Mouse (Mus musculus) lung, embryonic 15.5 days (tissue): Measurements from ENCODE around the gene Tctex1d1. TPM values are rescaled to one million over a fixed set of nuclear protein-coding genes. Genes with fewer than 3 reads are reported as not detected.

Experiments
- ATAC-seq: fragments of 200-750 bp; cut with Nextera tagmentation; 2 replicates; pipeline ENCODE4 v1.8.0; 2017; ENCODE audit warnings: moderate number of reproducible peaks, borderline replicate concordance; ENCODE audit not compliant: low FRiP score, low TSS enrichment; ENCODE audit errors: extremely low read depth
- H3K27ac ChIP-seq: fragments of 300-500 bp; sonication (generic); 2 replicates; pipeline ENCODE4 v1.5.1; 2015; ENCODE audit warnings: moderate library complexity, mild to moderate bottlenecking, inconsistent platforms
- H3K27me3 ChIP-seq: fragments of 300-500 bp; sonication (generic); 2 replicates; pipeline ENCODE4 v1.6.1; 2015; ENCODE audit warnings: inconsistent platforms
- H3K36me3 ChIP-seq: fragments of 300-500 bp; sonication (generic); 2 replicates; pipeline ENCODE4 v1.6.1; 2015; ENCODE audit warnings: inconsistent platforms
- H3K4me1 ChIP-seq: fragments of 300-500 bp; sonication (generic); 2 replicates; pipeline ENCODE4 v1.6.1; 2015; ENCODE audit warnings: inconsistent platforms
- H3K4me2 ChIP-seq: fragments of 300-500 bp; sonication (generic); 2 replicates; pipeline ENCODE4 v1.6.1; 2015; ENCODE audit warnings: inconsistent platforms, mild to moderate bottlenecking, moderate library complexity
- H3K4me3 ChIP-seq: fragments of 300-500 bp; sonication (generic); 2 replicates; pipeline ENCODE4 v1.5.1; 2015; ENCODE audit warnings: mild to moderate bottlenecking, inconsistent platforms
- H3K9ac ChIP-seq: fragments of 300-500 bp; sonication (generic); 2 replicates; pipeline ENCODE4 v1.6.1; 2015; ENCODE audit warnings: inconsistent platforms
- H3K9me3 ChIP-seq: fragments of 300-500 bp; sonication (generic); 2 replicates; pipeline ENCODE4 v1.6.1; 2016; ENCODE audit warnings: inconsistent platforms
- WGBS: fragments of 180-500 bp; shearing (Covaris S2); methylation state at CpG from one replicate; pipeline ENCODE4 v1.1.7; 2015; 5-methylcytosine and 5-hydroxymethylcytosine counted together
- polyA plus RNA-seq: library from polyadenylated mRNA; unstranded; fragments of >200 nt; fragmentation: Nextera tagmentation; extraction: Ambion mirVana; gene quantifications from 2 replicates; pipeline ENCODE4 v1.2.1, GENCODE M21; 2015

Tctex1d1 gene
- polyA plus RNA-seq, 1 experiment from 2014 or later, result 0.90 TPM

- H3K27me3 ChIP-seq, result no peaks in the 10 kb centered on the region
- ATAC-seq, result no peak
- no peak overlapping the region for H3K4me3 ChIP-seq
- H3K9me3 ChIP-seq, result no peaks in the 10 kb centered on the region
- no peak overlapping the region for H3K27ac ChIP-seq
- no peaks in the 10 kb centered on the region for H3K36me3 ChIP-seq
- no peak overlapping the region for H3K9ac ChIP-seq
- 68% methylated on average over 5 of the region's 5 CpGs for WGBS
- no peaks in the 10 kb centered on the region for H3K4me1 ChIP-seq
- H3K4me2 ChIP-seq, result no peak overlapping the region
Observed at GRCm38 (mm10) chr4:102971159-102971558, 7.2 kb upstream of the Tctex1d1 start.

- no peaks in the 10 kb centered on the region for H3K4me1 ChIP-seq
- no peak overlapping the region for H3K9ac ChIP-seq
- WGBS, result 65% methylated on average over 3 of the region's 3 CpGs
- no peaks in the 10 kb centered on the region for H3K27me3 ChIP-seq
- H3K4me2 ChIP-seq, result no peak overlapping the region
- no peaks in the 10 kb centered on the region for H3K9me3 ChIP-seq
- H3K4me3 ChIP-seq, result no peak overlapping the region
- H3K27ac ChIP-seq, result no peak overlapping the region
- no peak for ATAC-seq
- no peaks in the 10 kb centered on the region for H3K36me3 ChIP-seq
Observed at GRCm38 (mm10) chr4:102972071-102972470, 6.3 kb upstream of the Tctex1d1 start.

- no peaks in the 10 kb centered on the region for H3K9me3 ChIP-seq
- peaks cover 5% of the 10 kb centered on the region; the same call in 1 of the 2 replicates for H3K27me3 ChIP-seq
- ATAC-seq, result no peak
- H3K4me2 ChIP-seq, result no peak overlapping the region
- no peak overlapping the region for H3K27ac ChIP-seq
- 48% methylated on average over 5 of the region's 5 CpGs for WGBS
- no peak overlapping the region for H3K4me3 ChIP-seq
- H3K9ac ChIP-seq, result no peak overlapping the region
- H3K36me3 ChIP-seq, result no peaks in the 10 kb centered on the region
- peaks cover 8% of the 10 kb centered on the region for H3K4me1 ChIP-seq
Observed at GRCm38 (mm10) chr4:102974172-102974571, 4.2 kb upstream of the Tctex1d1 start.

- Histone ChIP-seq H3K27me3 (peaks cover 5% of the 10 kb centered on the region; the same call in 1 of the 2 replicates), H3K36me3 (no peaks in the 10 kb centered on the region), H3K27ac (no peak overlapping the region), H3K4me3 (no peak overlapping the region), H3K9me3 (no peaks in the 10 kb centered on the region), H3K4me1 (peaks cover 8% of the 10 kb centered on the region), H3K9ac (no peak overlapping the region), H3K4me2 (no peak overlapping the region)
- WGBS, result 53% methylated on average over 12 of the region's 12 CpGs
- ATAC-seq, result no peak
Observed at GRCm38 (mm10) chr4:102976290-102977275, 1.8 kb upstream of the Tctex1d1 start.

- Histone ChIP-seq H3K27ac (no peak overlapping the region), H3K4me1 (peaks cover 8% of the 10 kb centered on the region), H3K4me2 (peak overlapping the region; percentile 66), H3K9ac (no peak overlapping the region), H3K9me3 (no peaks in the 10 kb centered on the region), H3K4me3 (0 out of 2 replicates have a peak overlapping the region, but pooled peaks have one; percentile 11), H3K36me3 (no peaks in the 10 kb centered on the region), H3K27me3 (peaks cover 5% of the 10 kb centered on the region; the same call in 1 of the 2 replicates)
- 8% methylated on average over 16 of the region's 16 CpGs for WGBS
- no peak for ATAC-seq
Observed at GRCm38 (mm10) chr4:102977778-102978321, 556 bp upstream of the Tctex1d1 start.

- Histone ChIP-seq H3K4me3 (peak overlapping the region; percentile 23; the same call in 1 of the 2 replicates), H3K9ac (no peak overlapping the region), H3K4me1 (peaks cover 8% of the 10 kb centered on the region), H3K27ac (no peak overlapping the region), H3K27me3 (peaks cover 5% of the 10 kb centered on the region; the same call in 1 of the 2 replicates), H3K9me3 (no peaks in the 10 kb centered on the region), H3K4me2 (peak overlapping the region; percentile 66), H3K36me3 (no peaks in the 10 kb centered on the region)
- WGBS, result 44% methylated on average over 5 of the region's 5 CpGs
- no peak for ATAC-seq
Observed at GRCm38 (mm10) chr4:102979385-102979784, 979 bp downstream of the Tctex1d1 start.

GRCm38 (mm10) chr4:102981709-102982108 lies 3.3 kb downstream of the Tctex1d1 start:
- H3K27me3 ChIP-seq, result peaks cover 5% of the 10 kb centered on the region; the same call in 1 of the 2 replicates
- no peak overlapping the region for H3K27ac ChIP-seq
- H3K4me1 ChIP-seq, result peaks cover 8% of the 10 kb centered on the region
- no peaks in the 10 kb centered on the region for H3K9me3 ChIP-seq
- H3K4me2 ChIP-seq, result no peak overlapping the region
- 69% methylated on average over 8 of the region's 8 CpGs for WGBS
- no peaks in the 10 kb centered on the region for H3K36me3 ChIP-seq
- no peak overlapping the region for H3K9ac ChIP-seq
- no peak for ATAC-seq
- no peak overlapping the region for H3K4me3 ChIP-seq

GRCm38 (mm10) chr4:102986173-102986572 lies 7.8 kb downstream of the Tctex1d1 start:
- 59% methylated on average over 7 of the region's 7 CpGs for WGBS
- Histone ChIP-seq H3K4me1 (no peaks in the 10 kb centered on the region), H3K27me3 (no peaks in the 10 kb centered on the region), H3K9ac (no peak overlapping the region), H3K9me3 (no peaks in the 10 kb centered on the region), H3K27ac (no peak overlapping the region), H3K4me3 (no peak overlapping the region), H3K36me3 (no peaks in the 10 kb centered on the region), H3K4me2 (no peak overlapping the region)
- no peak for ATAC-seq

GRCm38 (mm10) chr4:102986917-102987316 lies 8.5 kb downstream of the Tctex1d1 start:
- ATAC-seq, result peak; percentile 73; the same call in 1 of the 2 replicates
- H3K27me3 ChIP-seq, result no peaks in the 10 kb centered on the region
- H3K9me3 ChIP-seq, result no peaks in the 10 kb centered on the region
- H3K27ac ChIP-seq, result no peak overlapping the region
- 0% methylated on average over 2 of the region's 2 CpGs for WGBS
- H3K4me2 ChIP-seq, result no peak overlapping the region
- H3K9ac ChIP-seq, result no peak overlapping the region
- H3K4me1 ChIP-seq, result no peaks in the 10 kb centered on the region
- H3K36me3 ChIP-seq, result no peaks in the 10 kb centered on the region
- no peak overlapping the region for H3K4me3 ChIP-seq

- Histone ChIP-seq H3K9me3 (no peaks in the 10 kb centered on the region), H3K27ac (no peak overlapping the region), H3K36me3 (no peaks in the 10 kb centered on the region), H3K4me3 (no peak overlapping the region), H3K4me1 (no peaks in the 10 kb centered on the region), H3K4me2 (no peak overlapping the region), H3K27me3 (no peaks in the 10 kb centered on the region), H3K9ac (no peak overlapping the region)
- 54% methylated on average over 4 of the region's 4 CpGs for WGBS
- ATAC-seq, result no peak
Observed at GRCm38 (mm10) chr4:102987325-102987724, 8.9 kb downstream of the Tctex1d1 start.

- Histone ChIP-seq H3K4me1 (no peaks in the 10 kb centered on the region), H3K36me3 (no peaks in the 10 kb centered on the region), H3K4me3 (no peak overlapping the region), H3K27me3 (no peaks in the 10 kb centered on the region), H3K9me3 (no peaks in the 10 kb centered on the region), H3K27ac (no peak overlapping the region), H3K9ac (no peak overlapping the region), H3K4me2 (no peak overlapping the region)
- WGBS, result 72% methylated on average over 2 of the region's 2 CpGs
- ATAC-seq, result no peak
Observed at GRCm38 (mm10) chr4:102987756-102988155, 9.3 kb downstream of the Tctex1d1 start.

GRCm38 (mm10) chr4:102988526-102988925 lies 10.1 kb downstream of the Tctex1d1 start:
- H3K4me3 ChIP-seq, result no peak overlapping the region
- no peaks in the 10 kb centered on the region for H3K9me3 ChIP-seq
- H3K4me1 ChIP-seq, result 0 out of 2 replicates have a peak, but pooled peaks cover 5% of the 10 kb centered on the region
- H3K36me3 ChIP-seq, result no peaks in the 10 kb centered on the region
- 50% methylated on average over 6 of the region's 6 CpGs for WGBS
- H3K27ac ChIP-seq, result no peak overlapping the region
- no peak overlapping the region for H3K9ac ChIP-seq
- H3K27me3 ChIP-seq, result no peaks in the 10 kb centered on the region
- no peak overlapping the region for H3K4me2 ChIP-seq
- no peak for ATAC-seq
